Mouse (Mus musculus) kidney, adult 2 months (tissue): ENCODE measurements around the gene Wdr46.

Source experiments
- CTCF ChIP-seq: fragments of 200-500 bp; conservative IDR thresholded peaks from 2 replicates; pipeline ENCODE4 v1.5.1; 2011; ENCODE audit warnings: low read depth, mild to moderate bottlenecking, control low read depth, low read length, moderate library complexity, mixed read lengths; ENCODE audit not compliant: insufficient read depth, insufficient read length
- POLR2A ChIP-seq: fragments of 200-500 bp; IDR thresholded peaks from one replicate; pipeline ENCODE4 v1.6.1; 2011; ENCODE audit warnings: low read depth, low read length, control low read depth

DNA sequence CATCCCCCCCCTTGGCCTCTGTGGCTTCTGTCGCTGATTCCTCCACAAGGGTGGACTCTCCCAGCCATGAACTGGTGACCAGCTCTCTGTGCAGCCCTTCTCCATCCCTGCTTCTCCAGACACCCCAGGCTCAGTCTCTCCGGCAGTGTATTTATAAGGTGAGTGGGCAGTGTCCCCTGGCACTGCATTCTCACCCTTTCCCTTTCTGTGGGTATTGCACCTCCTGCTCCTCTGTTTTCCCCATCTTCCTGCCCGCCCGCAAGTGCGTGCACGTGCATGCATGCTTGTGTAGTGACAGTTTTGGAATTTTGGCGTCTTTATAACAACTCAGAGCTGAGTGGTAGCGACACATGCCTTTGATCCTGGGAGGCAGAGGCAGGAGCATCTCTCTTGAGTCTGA is 26.6 kb upstream of the Wdr46 start:
- TF ChIP-seq POLR2A (no peak), CTCF (no peak)
